Mouse (Mus musculus) 3134 (cell line): ENCODE results near the gene Gm4836.
"Not testable (repeated sequence)": the region's sequence is repeated elsewhere in the genome, so short reads cannot be mapped to it uniquely, and the experiment has no call there.

Source experiments
- DNase-seq: peaks from one replicate; pipeline ENCODE4 v3.0.0-alpha.2; 2011; ENCODE audit warnings: low spot score; ENCODE audit not compliant: insufficient read length; ENCODE audit errors: extremely low read depth

Gene Gm4836

GRCm38 (mm10) chrX:28293532-28293931 is at the start of gene Gm4836:
Gene Gm4836, minus strand, starts transcription at chrX:28293632.
- not testable (repeated sequence) for DNase-seq
